Comparison of ENCODE assay signal across 8 mouse cellular contexts in genomic region chr4:149166957-149167611, GRCm38 (mm10). TPM values are rescaled to one million over a fixed set of nuclear protein-coding genes. Genes with fewer than 3 reads are reported as not detected.
DNase-seq lines count a peak whose midpoint lies in the region; ATAC-seq and TF ChIP-seq lines count a peak whose summit lies in the region.

No protein-coding gene starts in this region.

- H3K9me3 ChIP-seq in forebrain, postnatal 0 days (ENCODE audit: low read length) = no peaks in the 10 kb centered on the region

- TF ChIP-seq CTCF in forebrain, postnatal 0 days (IDR thresholded peaks at IDR 0.05; ENCODE audit: low read depth) = no peak

- under 1% methylated on average over 27 of the region's 27 CpGs for WGBS in forebrain, postnatal 0 days

- DNase-seq in frontal cortex, postnatal 36 days (ENCODE audit: low spot score in 2 of 2) = no peak
- no peak for DNase-seq in forebrain, postnatal 0 days
- peak; percentile 57 for DNase-seq in kidney, postnatal 10 days
- peak; percentile 57 to 60 for DNase-seq in lung, postnatal 4 days
- DNase-seq in spleen, postnatal 4 days (ENCODE audit: low spot score in 2 of 2) = peak; percentile 52 to 75
- no peak for DNase-seq in cerebellum, postnatal 14 days

- no peaks in the 10 kb centered on the region for H3K27me3 ChIP-seq in forebrain, postnatal 0 days (ENCODE audit: insufficient read depth, low read length)

- H3K4me1 ChIP-seq in forebrain, postnatal 0 days (ENCODE audit: insufficient read depth) = peaks cover 6% of the 10 kb centered on the region; the same call in 1 of the 2 replicates

- peak overlapping the region; percentile 94 for H3K4me2 ChIP-seq in forebrain, postnatal 0 days (ENCODE audit: low read depth)

- peak overlapping the region; percentile 31 for H3K9ac ChIP-seq in forebrain, postnatal 0 days

- peaks cover 10% of the 10 kb centered on the region; the same call in 1 of the 2 replicates for H3K36me3 ChIP-seq in forebrain, postnatal 0 days (ENCODE audit: insufficient read depth)

- peak; percentile 35; the same call in 1 of the 2 replicates for ATAC-seq in frontal cortex, adult (ENCODE audit: low TSS enrichment)
- peak; percentile 38 for ATAC-seq in activated CD4-positive, CD25-positive, alpha-beta regulatory T cell, adult 4 months
- ATAC-seq in forebrain, postnatal 0 days = peak; percentile 40

- H3K4me3 ChIP-seq in forebrain, postnatal 0 days (ENCODE audit: low read depth, low read length) = peak overlapping the region; percentile 79

- peak overlapping the region; percentile 29; the same call in 1 of the 2 replicates for H3K27ac ChIP-seq in forebrain, postnatal 0 days (ENCODE audit: low read depth, low read length)

RNA-seq across cellular contexts. Expression of gene Pgd, which starts 0.5 kb away (rescaled TPM):
- 10 to 100 TPM; 44.0 to 74.8 TPM for polyA plus RNA-seq in activated CD4-positive, CD25-positive, alpha-beta regulatory T cell, adult 4 months (2017; shearing (Covaris generic))
- 24.1 and 24.8 TPM in 2 replicates for total RNA-seq in forebrain, postnatal 0 days (2014; rRNA removed)
- 79.8 and 86.0 TPM in 2 replicates for polyA plus RNA-seq in forebrain, postnatal 0 days (2015; fragmentation: Nextera tagmentation; extraction: Ambion mirVana)

RNA-seq across cellular contexts. Expression of gene Cenps, which starts 29.7 kb away (rescaled TPM):
- polyA plus RNA-seq in activated CD4-positive, CD25-positive, alpha-beta regulatory T cell, adult 4 months (2017; shearing (Covaris generic)) = 10 to 100 TPM; 15.6 to 17.7 TPM
- total RNA-seq in forebrain, postnatal 0 days (2014; rRNA removed) = 6.5 and 8.2 TPM in 2 replicates
- polyA plus RNA-seq in forebrain, postnatal 0 days (2015; fragmentation: Nextera tagmentation; extraction: Ambion mirVana) = 15.9 and 22.5 TPM in 2 replicates

RNA-seq across cellular contexts. Expression of gene Cort, which starts 40.5 kb away (rescaled TPM):
- under 1 TPM in 1 of 2 experiments, not detected in 1; 0.67 TPM for polyA plus RNA-seq in activated CD4-positive, CD25-positive, alpha-beta regulatory T cell, adult 4 months (2017; shearing (Covaris generic))
- 4.5 and 7.5 TPM in 2 replicates for total RNA-seq in forebrain, postnatal 0 days (2014; rRNA removed)
- 7.8 and 10.9 TPM in 2 replicates for polyA plus RNA-seq in forebrain, postnatal 0 days (2015; fragmentation: Nextera tagmentation; extraction: Ambion mirVana)

Comparison
In these comparisons a context has a peak if more than half of its experiments do, and no peak if none do; other contexts are left out.
1. DNase-seq: peak in kidney, postnatal 10 days (single experiment), lung, postnatal 4 days (2 of 2) and spleen, postnatal 4 days (2 of 2); none in frontal cortex, postnatal 36 days (0 of 2), forebrain, postnatal 0 days (single experiment) and cerebellum, postnatal 14 days (0 of 2).
2. Peak in every context shown above with its lines, with median percentiles within 50 percentile points of each other: ATAC-seq.